Mouse (Mus musculus): ENCODE measurements around the gene Trpm7.

The Trpm7 gene

DNA sequence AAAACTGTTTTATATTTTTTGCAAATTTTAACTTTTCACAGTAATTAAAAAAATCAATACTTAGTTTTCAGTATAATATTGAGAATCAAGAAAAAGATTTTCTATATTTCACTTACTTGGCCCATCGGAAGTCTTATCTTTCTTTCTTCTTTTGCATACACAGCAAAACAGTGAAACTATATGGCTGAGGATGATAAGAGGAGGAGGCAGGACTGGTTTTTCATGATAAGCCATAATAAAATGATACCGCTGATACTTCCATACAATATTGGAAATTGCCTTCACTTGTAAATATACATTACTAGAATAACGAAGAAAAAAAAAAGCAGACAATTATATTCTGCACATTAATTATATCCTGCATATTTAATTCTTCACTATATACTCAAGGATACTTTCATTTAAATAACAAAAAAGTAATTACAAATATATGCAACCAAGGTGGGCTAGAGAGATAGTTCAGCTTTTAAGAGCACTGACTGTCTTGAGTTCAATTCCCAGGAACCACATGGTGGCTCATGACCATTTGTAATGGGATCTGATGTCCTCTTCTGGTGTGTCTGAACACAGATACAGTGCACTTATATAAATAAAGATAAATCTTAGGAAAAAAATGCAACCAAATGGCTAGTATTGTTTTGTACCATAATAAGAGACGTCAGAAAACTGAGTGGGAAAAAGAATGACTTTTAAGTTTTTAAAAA lies 59.2 kb downstream of the Trpm7 start:
- DNase-seq (ENCODE audit: low read depth) = no peak

- DNase-seq (ENCODE audit: low read depth) = peak; percentile 9
These were observed 60.2 kb downstream of the Trpm7 start for GRCm38 (mm10) chr2:126815822-126816221.

DNA sequence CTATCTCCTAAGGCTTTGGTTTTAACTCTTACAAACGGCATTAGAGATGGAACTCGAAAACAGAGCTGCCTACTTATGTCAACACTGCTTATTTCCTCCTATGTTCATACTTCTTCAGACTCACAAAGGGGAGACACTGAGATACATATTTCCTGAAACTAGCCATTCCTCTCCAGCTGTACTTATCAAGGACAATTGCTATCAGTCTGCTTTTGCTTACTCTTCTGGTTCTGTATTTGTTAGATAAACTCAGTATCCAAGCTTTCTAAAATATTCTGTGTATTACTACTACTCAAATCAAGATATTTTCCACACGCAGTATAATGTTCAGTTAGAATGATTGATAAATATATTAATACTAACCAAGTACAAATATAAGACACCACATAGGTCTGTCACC lies 74.0 kb downstream of the Trpm7 start:
- DNase-seq (ENCODE audit: low read depth) = no peak

GRCm38 (mm10) chr2:126798455-126798854 lies 77.6 kb downstream of the Trpm7 start:
- no peak for DNase-seq (ENCODE audit: low read depth)

GRCm38 (mm10) chr2:126795708-126796107 lies 80.3 kb downstream of the Trpm7 start:
- DNase-seq (ENCODE audit: low read depth) = no peak

GRCm38 (mm10) chr2:126792611-126793010 lies 83.4 kb downstream of the Trpm7 start:
- DNase-seq (ENCODE audit: low read depth) = no peak

GRCm38 (mm10) chr2:126787721-126788342 lies 88.2 kb downstream of the Trpm7 start:
- no peak for DNase-seq (ENCODE audit: low read depth)

DNA sequence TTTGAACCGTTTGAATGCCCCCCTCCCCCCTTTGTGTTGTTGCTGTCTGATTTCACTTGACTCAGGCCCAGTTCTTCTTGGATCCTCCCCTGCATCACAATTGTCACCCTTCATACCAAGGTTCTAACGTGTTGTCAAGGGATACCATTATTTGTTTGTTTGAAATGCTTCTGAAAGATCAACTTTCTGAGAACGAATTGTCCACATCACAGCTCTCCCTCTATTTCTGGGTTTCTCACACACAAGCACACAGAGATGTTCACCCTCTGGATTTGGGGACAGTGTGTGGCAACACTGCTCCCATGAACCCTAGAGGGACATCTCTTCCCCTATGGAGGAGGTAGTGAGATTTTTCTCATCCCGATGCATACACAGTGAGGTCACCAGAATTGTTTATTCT lies 92.7 kb downstream of the Trpm7 start, which contains the start of gene Usp50:
Usp50 (minus strand) TSS at position 101 of the 400 bp plus-strand sequence.
- no peak for DNase-seq (ENCODE audit: low read depth)

- DNase-seq (ENCODE audit: low read depth) = peak; percentile 70
These were observed 93.6 kb downstream of the Trpm7 start for GRCm38 (mm10) chr2:126782433-126782832.

DNA sequence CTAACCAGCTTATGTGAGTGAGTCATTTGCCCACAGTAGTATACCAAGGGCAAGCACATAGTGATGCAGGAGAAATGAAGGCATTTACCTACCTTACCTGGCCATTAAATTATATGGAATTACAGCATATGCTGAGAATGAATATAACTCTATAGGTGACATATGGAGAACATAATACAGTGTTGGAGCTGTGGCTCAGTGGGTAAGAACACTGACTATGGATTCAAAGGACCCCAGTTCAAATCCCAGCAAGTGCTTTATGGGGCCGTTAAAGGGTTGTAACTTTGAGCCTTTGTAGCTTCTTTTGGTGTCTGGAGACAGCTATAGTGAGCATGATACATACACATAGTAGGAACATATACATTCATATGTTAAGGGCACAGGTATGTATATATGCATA lies 94.6 kb downstream of the Trpm7 start:
- DNase-seq (ENCODE audit: low read depth) = no peak

- no peak for DNase-seq (ENCODE audit: low read depth)
These were observed 95.7 kb downstream of the Trpm7 start for GRCm38 (mm10) chr2:126780286-126780685.

DNA sequence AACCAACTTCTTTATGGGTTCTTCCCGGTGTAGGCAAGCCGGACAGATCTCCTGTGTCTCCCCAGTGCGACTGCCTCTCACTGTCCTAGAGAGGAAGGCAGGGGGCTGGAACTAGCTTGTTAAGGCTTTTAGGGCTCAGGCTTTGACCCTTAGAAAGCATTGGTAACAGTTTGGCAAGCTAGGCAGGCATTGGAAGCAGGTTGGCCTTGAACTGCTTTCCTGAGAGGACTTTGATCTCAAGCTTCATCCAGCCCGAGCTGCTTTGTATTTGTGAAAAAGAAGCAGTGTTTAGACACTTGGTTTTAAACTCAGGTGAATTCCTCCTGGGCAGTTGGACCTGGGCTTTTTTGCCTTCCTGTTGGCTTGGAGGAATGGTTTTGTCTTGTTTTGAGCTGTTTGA lies 97.2 kb downstream of the Trpm7 start:
- DNase-seq (ENCODE audit: low read depth) = no peak

- DNase-seq (ENCODE audit: low read depth) = peak; percentile 35
These were observed 99.6 kb downstream of the Trpm7 start for GRCm38 (mm10) chr2:126776416-126776815.

DNA sequence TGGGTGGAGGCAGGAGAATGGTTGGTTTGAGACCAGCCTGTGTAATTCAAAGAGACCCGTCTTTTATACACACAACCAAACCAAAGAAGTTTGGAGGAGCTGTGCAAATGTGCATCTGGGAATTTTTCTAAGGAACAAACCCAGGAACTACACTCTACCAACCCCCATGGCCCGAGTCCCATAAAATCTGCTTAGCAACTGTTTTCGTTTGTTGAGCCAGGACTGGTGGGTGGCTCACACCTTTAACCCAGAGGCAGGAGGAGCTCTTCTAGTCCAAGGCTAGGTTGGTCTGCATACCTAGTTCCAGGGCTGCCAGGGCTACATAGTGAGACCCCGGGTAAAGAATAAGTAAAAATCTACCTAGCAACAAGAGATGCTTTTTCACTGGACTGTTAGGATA lies 100.1 kb downstream of the Trpm7 start:
- DNase-seq (ENCODE audit: low read depth) = no peak

GRCm38 (mm10) chr2:126772217-126772616 lies 103.8 kb downstream of the Trpm7 start:
- DNase-seq (ENCODE audit: low read depth) = no peak

GRCm38 (mm10) chr2:126769431-126770181 lies 106.4 kb downstream of the Trpm7 start:
- no peak for DNase-seq (ENCODE audit: low read depth)

DNA sequence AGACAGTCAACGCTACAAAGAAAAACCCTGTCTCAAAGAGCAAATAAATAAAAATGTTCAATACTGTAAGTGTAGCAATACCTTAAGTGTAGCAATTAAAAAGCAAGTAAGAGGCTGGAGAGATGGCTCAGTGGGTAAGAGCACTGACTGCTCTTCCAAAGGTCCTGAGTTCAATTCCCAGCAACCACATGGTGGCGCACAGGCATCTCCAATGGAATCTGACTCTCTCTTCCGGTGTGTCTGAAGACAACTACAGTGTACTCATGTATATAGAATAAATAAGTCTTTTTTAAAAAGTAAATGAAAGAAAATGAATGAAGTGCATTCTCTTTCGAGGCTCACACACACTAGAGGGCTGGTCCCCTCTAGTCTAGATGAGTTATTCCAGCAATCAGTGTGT lies 107.8 kb downstream of the Trpm7 start:
- DNase-seq (ENCODE audit: low read depth) = no peak

DNA sequence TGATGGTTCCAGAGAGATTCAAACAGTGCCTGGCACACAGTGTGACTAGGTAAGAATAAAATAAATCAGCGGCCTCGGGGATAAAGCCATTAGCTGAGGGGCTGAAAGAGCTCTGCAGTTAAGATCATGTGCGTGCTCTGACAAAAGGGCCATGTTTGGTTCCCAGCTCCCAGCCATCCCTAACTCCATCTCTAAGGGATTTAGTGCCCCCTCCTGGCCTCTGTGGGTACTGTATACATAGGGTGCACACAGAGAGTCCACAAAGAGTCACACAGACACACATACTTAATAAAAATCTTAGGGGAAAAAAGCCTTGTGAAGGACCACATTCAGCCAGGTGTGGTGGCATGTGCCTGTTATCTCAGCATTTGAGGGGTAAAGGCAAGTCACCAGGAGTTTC lies 108.4 kb downstream of the Trpm7 start:
- no peak for DNase-seq (ENCODE audit: low read depth)

- no peak for DNase-seq (ENCODE audit: low read depth)
These were observed 110.0 kb downstream of the Trpm7 start for GRCm38 (mm10) chr2:126765867-126766582.

GRCm38 (mm10) chr2:126759351-126759750 lies 116.7 kb downstream of the Trpm7 start:
- no peak for DNase-seq (ENCODE audit: low read depth)

GRCm38 (mm10) chr2:126755664-126756063 lies 120.4 kb downstream of the Trpm7 start:
- no peak for DNase-seq (ENCODE audit: low read depth)

DNA sequence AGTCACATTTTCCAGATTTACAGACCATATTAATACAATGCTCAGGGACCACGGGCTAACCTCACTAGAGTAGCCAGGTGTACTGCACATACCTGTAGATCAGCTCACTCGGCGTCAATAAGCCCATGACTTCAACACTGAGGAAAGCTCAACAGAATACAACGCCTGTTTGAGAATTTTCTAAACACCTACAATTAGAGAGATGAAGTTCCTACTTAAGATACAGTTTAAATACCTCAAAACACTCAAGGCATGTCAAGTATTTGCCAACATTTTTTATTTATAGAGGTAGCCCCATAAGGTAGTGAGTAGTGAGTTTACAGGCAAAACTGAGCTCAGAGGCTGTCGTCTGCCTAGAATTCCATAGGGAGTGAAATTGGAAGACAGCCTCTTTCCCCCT lies 132.6 kb downstream of the Trpm7 start:
- DNase-seq (ENCODE audit: low read depth) = no peak
